Mouse (Mus musculus) stomach, postnatal 0 days (tissue): Measurements from ENCODE around the gene Nkx2-3.

Experiments
- CTCF ChIP-seq: IDR thresholded peaks from 2 replicates; pipeline ENCODE4 v1.5.1; 2016; ENCODE audit warnings: antibody characterized with exemption, low read depth, mild to moderate bottlenecking, moderate library complexity
- EP300 ChIP-seq: optimal IDR thresholded peaks from 2 replicates; pipeline ENCODE3; 2016; ENCODE audit warnings: antibody characterized with exemption

DNA sequence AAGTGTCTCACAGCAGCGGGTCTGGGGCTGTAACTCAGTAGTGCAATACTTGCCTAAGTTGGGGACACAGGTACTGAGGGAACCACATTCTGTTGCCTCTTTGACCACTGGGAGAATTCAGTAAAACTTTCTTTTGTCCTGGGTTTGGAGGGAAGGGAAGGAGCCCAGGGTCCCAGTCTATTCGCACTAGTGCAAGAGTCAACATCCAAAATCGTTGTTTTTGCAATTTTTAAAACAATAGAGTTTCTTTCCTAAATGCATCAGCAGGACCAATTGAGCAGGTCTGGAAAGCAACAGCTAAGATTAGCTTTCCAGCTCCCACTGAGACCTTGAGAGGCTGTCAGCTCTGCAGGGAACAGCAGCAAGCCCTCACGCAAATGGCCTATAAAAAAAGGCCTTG lies 28.9 kb upstream of the Nkx2-3 start:
- no peak for TF ChIP-seq CTCF
- no peak for TF ChIP-seq EP300
